Mouse (Mus musculus): ENCODE data around the gene Itgb6.

Gene Itgb6

DNA sequence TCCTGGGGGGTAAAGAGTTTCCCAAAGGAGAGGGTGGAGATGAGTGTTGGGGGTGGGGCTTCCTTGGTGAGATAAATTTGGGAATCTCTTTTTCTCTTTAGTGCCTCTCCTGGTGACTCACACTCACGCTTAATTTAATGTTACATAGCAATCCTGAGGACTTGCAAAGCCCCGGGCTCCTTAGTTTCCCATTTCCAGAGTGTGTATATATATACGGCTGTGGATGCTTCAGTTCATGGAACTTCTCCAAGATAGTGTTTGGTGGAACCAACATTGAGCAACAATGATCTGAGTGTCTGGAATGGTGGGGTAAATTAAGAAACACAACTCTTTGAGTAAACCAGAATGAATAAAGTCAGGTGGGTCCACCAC, 108.6 kb downstream of the Itgb6 start:
- DNase-seq (ENCODE audit: low spot score), result no peak

DNA sequence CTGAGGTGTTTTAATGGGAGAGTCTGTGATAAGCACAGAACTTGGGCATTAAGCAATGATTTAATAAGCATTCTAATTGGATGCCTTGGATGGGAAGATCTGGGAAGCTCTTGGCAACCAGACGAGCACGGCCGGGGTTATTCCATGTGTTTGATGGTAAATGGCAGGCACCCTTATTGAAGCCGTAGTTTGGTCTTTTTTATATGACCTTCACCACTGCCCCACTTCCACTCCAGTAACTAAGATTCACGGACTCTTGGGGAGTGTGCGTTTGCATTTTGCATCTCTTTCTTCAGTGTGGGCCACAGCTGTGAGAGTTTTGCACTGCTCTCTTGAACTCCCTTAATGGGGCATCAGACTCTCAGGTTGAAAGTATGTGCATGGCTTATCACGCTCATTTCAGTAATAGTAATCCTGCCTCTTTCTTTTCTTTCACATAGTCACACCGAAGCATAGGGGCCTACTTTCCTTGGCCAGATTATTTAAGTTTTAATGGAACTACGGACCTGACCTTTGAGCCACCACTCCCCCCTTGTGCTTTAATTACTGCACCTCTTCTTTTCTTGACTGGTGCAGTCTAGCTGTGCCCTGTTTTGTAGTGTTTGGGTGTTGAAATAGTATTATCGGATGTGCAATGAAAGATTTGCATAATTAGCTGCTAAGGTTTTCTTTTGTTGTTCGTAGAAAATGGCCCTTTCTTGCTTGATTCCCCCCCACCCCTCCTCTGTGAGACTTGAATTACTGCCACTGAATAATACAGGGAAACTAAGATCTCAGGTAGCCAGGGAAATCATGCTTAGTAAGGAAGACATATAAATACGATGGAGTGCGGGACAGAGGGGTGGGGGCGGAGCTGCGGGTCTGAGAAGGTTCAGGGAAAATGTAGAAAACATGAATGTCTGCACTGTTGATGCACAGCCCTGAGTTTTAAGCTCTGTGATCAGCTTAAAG, 109.3 kb downstream of the Itgb6 start:
- no peak for DNase-seq (ENCODE audit: low spot score)

DNA sequence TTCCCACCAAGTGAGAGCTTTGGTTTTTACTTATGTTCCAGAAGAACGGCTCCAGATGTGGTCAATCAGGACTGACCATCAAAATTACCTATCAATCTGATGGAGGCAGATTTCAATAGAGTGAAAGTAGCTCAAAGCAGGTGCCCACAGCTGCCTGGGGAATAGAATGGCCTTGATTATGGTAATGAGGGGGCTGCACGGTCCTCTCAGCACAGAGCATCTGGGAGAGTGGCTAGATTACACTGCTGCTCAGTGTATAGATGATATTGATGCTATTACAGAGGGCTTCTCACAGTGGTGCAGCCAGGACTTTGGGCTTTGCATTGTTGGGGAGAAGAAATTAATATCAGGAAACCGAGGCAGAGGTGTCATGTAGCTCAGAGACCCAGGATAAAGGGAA, 110.8 kb downstream of the Itgb6 start:
- no peak for DNase-seq (ENCODE audit: low spot score)

DNA sequence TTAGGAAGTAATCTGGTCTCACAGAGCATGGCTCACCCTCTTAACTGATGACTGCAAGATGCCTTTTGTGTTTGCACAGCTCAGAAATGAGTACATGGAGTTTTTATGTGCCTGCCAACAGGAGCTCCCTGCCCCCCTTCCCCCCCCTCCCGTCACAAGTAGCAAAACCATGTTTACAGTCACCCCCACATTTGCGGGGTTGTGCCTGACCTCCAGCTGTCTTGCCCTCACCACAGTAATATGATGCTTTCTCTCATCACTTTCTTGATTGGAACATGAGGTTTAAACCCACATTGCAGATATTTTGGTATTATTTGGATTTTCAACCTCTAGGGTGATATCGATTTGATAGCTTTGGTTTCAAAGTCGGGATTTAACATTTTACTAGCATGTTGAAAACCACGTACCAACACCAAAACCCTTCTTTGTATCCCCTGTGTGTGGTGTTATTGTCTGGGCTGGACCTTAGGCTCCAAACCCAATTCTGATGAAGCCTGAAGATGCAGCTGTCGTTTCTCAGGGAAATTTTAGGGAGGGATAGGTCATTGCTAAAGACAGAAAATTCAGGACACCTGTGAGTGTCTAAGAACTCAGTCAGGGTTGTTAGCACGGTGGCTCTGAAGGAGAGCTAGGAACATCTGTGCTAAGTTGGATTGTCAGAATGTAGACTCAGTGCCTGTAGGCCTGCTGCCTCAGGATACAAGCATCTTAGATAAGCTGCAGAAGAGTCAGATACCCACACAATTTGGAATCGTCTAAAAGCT, 112.8 kb downstream of the Itgb6 start:
- no peak for DNase-seq (ENCODE audit: low spot score)

DNA sequence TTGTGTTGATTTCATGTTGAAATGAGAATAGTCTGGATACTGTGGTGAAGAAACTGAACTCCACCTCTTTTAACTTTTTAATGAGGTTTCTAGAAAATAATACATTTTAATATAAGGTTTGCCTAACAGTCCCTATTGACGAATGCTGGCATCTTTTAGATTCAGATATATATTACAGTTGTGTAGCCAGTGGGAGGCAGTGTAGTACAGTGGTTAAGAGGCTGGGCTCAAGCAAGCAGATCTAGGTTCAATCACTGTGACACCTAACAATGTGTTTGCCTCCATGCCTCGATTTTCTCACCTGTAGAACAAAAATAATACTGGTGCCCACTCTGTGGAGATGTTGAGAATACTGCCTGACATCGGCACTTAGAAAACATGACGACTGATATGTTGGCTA, 114.5 kb downstream of the Itgb6 start:
- no peak for DNase-seq (ENCODE audit: low spot score)

DNA sequence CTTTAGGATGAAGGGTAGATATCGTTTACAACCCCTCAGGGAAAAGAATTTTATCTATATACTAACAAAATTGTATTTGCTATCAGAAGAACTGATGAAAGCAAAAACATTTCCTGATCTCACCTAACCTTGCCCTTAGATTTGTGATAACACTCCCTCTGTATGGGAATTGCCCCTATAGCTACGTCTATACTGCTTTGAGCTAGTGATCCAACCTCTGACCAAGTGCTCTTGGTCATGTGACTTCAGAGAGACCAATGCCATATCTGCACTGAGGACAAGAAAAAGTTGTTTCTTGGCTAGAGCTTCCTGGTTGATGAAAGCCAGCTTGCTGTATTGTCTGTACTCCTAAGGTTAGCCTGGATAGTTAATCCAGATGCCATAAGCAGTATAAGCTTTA, 121.1 kb downstream of the Itgb6 start:
- no peak for DNase-seq (ENCODE audit: low spot score)

DNA sequence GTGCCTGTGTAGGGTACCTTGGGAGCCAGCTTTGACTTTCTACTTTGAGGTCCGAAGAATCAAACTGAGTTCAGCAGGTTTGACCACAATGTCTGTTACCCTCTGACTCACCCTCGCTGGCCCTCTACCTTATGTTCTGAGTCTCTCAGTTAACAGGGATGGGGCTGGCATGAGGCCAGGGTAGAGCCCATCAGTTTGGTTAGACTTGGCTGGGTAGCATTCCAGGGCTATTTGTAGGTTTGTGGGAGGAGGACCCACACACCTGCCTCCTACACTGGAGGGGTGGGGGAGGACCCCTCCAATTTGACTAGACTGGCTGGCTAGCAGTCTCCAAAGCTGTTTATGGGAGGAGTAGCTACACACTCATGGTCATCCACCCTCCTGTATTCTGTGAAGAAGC, 121.6 kb downstream of the Itgb6 start:
- DNase-seq (ENCODE audit: low spot score), result no peak

DNA sequence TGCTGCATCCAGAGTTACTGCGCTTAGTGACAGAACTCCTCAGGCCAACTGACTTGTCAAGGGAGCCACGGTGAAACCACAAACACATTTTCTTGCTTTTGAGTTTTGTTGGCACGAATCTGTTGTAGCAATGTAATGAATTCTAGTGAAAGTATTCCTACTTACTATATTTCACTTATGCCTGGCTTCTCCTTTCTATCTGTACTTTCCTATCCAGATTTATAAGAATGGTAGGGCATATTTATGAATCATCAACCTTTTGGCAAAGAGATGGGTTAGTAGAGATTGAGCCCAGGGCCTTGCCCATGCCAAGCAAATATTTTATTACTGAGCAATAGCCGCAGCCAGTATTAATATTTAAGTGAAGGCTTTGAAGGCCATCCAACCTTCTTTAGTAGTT, 139.0 kb downstream of the Itgb6 start:
- no peak for DNase-seq (ENCODE audit: low spot score)

DNA sequence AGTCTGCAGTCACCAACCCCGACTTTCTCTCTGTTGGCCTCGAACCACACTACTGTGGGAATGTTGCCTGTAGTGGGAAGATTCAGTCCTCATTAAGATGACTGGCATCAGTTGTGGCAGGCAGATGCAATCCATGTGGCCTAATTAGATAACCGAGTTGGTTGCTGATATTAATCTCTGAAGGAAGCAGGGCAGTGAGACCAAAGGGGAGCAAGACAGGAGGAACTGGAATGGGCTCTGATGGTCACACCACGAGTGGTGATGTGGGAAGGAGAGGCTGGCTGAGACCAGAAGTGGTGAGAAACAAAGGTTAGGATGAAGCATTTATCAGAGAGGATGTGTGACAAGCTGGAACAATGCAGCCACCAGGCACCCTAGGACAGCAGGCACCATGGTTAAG, 167.9 kb downstream of the Itgb6 start:
- no peak for DNase-seq (ENCODE audit: low spot score)

DNA sequence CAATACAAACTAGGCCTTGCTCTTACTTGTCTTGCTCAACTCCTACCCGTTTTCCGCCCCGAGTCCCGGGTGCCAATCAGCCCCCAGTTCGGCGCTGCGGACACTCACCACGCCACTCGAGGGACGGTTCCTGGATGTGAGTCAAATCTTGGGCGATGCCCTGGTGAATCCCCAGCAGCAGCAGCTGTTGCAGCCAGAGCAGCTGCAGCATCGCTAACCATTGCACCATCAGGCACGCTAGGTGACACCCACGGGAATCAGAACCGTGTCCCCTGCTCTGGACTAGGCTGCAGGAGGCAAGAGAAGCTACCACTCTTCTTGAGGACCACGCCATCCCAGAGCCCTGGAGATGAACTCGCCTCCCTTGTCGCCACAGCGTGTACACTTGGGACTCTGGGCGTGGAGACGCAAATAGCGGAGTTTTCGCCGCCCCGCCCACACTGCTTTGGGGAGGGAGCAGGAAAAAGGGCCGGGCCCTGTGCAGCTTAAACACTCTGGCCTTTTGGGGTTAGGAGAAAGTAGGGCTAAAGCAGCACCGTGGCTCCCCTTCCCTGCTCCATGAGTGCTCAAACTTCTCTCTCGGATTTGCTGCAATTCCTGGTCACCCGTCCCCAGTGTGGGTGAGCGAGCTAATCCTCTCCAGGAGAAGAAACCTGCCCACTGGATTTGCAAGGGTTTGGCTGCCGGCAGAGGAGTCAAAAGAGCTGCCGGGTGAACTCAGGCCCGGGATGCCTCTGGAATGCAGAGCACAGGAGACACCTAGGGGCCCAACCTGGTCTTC, 169.4 kb downstream of the Itgb6 start, which contains the start of gene Pla2r1:
Gene Pla2r1, minus strand, starts transcription at position 407 of the 781 bp plus-strand sequence.
- DNase-seq (ENCODE audit: low spot score), result no peak

DNA sequence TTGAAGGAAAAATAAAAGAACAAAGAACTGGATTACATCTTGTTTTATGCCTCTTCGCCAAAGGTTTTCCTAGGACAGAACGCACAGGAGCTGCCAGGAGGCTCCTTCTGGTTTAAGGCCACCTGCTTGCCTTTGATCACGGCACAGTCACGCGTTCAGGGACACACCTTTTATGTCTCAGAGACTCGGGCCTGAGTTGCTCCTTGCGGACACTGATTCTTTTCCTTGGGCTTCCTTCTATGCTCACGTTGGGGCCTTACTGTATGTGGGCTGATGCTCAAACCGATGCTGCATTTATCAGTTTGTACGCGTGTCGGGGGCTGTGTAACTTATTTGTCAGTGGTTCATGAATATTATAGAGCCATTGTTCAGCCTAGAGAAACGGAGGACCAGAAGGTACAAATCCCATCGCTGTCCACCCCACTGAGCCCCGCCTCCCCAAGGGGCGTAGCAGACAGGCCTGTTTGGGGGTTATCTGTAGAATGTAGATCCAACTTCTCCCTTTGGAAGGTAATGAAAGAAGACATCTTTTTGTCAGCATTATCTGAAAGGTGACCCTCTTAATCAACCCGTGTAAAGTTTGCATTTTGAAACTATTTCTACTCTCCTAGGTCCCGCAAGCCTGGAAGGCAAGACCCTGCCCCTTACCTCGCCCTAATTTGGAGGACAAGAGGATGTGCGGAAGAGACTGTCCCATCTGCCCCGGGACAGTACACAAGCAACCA, 170.1 kb downstream of the Itgb6 start:
- no peak for DNase-seq (ENCODE audit: low spot score)

DNA sequence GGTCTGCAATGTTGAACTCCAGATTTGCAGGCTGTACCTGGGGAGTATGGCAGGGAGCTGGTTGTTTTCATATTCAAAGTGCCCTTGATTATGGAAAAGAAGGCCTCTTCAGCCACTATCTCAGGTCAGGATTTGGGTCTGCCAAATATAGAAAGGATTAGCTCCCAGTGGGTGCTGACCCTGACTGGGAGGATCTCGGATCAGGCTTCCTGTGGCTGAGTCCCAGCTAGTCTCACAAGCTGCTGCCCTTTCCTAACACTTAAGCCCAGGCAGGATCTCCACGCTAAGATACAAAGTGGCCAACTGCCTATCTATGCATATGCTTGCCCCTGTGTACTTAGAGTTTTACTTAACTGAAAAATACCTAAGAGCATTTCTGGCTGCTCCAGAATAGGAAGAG, 170.8 kb downstream of the Itgb6 start:
- no peak for DNase-seq (ENCODE audit: low spot score)

DNA sequence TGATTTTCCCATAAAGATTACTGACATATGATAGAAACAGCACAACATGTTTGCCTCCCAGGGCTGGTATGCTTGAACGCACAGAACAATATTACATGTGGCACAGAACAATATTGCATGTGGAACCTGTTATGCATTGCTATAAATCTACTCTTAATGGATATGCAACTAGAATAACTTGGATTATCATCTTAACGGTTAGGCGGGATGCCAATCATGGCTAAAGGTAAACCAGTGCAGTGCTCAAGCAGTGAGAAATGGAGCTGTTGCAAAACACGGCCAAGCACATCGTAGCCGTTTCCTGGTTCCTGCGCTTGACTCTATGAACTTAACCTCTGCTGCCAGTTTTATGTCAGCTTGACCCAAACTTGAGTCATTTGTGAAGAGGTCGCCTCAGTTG, 171.9 kb downstream of the Itgb6 start:
- no peak for DNase-seq (ENCODE audit: low spot score)

DNA sequence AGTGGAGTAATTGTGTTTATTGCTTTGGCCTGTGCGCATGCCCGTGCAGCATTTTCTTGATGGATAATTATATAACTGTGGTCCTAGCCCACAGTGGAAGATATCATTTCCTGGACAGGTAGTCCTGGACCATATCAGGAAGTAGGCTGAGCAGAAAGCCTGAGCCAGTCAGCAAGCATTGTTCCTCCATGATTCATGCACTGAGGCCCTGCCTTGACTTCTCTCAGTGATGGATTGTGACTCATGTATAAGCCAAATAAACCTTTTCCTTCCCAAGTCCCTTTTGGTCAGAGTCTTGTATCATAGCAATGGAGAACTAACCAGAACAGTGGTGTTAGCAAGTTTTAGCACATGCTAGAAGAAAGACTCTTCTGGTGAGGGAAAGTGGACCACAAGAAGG, 172.6 kb downstream of the Itgb6 start:
- no peak for DNase-seq (ENCODE audit: low spot score)

All from left cerebral cortex, adult 11 months (tissue).